Mouse (Mus musculus): ENCODE results near the gene Awat2. TPM values are rescaled to one million over a fixed set of nuclear protein-coding genes. Genes with fewer than 3 reads are reported as not detected.

The Awat2 gene
- polyA plus RNA-seq, 1 experiment from 2014 or later, result 0.09 TPM

- H3K4me2 ChIP-seq (ENCODE audit: low read length), result no peak overlapping the region
- H3K36me3 ChIP-seq (ENCODE audit: control insufficient read depth, insufficient read depth, low read length), result no peaks in the 10 kb centered on the region
- WGBS, result 71% methylated on average over 1 of the region's 1 CpGs
- no peaks in the 10 kb centered on the region for H3K9me3 ChIP-seq (ENCODE audit: control insufficient read depth, low read length)
- H3K4me3 ChIP-seq (ENCODE audit: low read length), result no peak overlapping the region
- H3K4me1 ChIP-seq (ENCODE audit: control insufficient read depth, insufficient read depth, low read depth, low read length), result no peaks in the 10 kb centered on the region
- H3K9ac ChIP-seq (ENCODE audit: low read depth, low read length), result no peak overlapping the region
- no peaks in the 10 kb centered on the region; the same call in 1 of the 2 replicates for H3K27me3 ChIP-seq (replicated peaks; ENCODE audit: control insufficient read depth, insufficient read depth, low read length)
- no peak overlapping the region for H3K27ac ChIP-seq (ENCODE audit: low read depth, low read length)
- ATAC-seq, result no peak
Measured at GRCm38 (mm10) chrX:100409245-100409644, 33.3 kb downstream of the Awat2 start.

- no peak overlapping the region for H3K9ac ChIP-seq (ENCODE audit: low read depth, low read length)
- H3K9me3 ChIP-seq (ENCODE audit: control insufficient read depth, low read length), result no peaks in the 10 kb centered on the region
- no peak overlapping the region for H3K4me2 ChIP-seq (ENCODE audit: low read length)
- H3K27ac ChIP-seq (ENCODE audit: low read depth, low read length), result no peak overlapping the region
- no peaks in the 10 kb centered on the region for H3K36me3 ChIP-seq (ENCODE audit: control insufficient read depth, insufficient read depth, low read length)
- H3K27me3 ChIP-seq (replicated peaks; ENCODE audit: control insufficient read depth, insufficient read depth, low read length), result peaks cover 3% of the 10 kb centered on the region; the same call in 1 of the 2 replicates
- WGBS, result 78% methylated on average over 5 of the region's 5 CpGs
- no peaks in the 10 kb centered on the region for H3K4me1 ChIP-seq (ENCODE audit: control insufficient read depth, insufficient read depth, low read depth, low read length)
- no peak overlapping the region for H3K4me3 ChIP-seq (ENCODE audit: low read length)
- ATAC-seq, result no peak
Measured at GRCm38 (mm10) chrX:100401657-100402056, 40.9 kb downstream of the Awat2 start.

GRCm38 (mm10) chrX:100400900-100401299, 41.6 kb downstream of the Awat2 start:
- H3K27ac ChIP-seq (ENCODE audit: low read depth, low read length), result no peak overlapping the region
- H3K9me3 ChIP-seq (ENCODE audit: control insufficient read depth, low read length), result no peaks in the 10 kb centered on the region
- no peak overlapping the region for H3K4me2 ChIP-seq (ENCODE audit: low read length)
- H3K9ac ChIP-seq (ENCODE audit: low read depth, low read length), result no peak overlapping the region
- no peak for ATAC-seq
- H3K4me3 ChIP-seq (ENCODE audit: low read length), result no peak overlapping the region
- peaks cover 3% of the 10 kb centered on the region; the same call in 1 of the 2 replicates for H3K27me3 ChIP-seq (replicated peaks; ENCODE audit: control insufficient read depth, insufficient read depth, low read length)
- no peaks in the 10 kb centered on the region for H3K36me3 ChIP-seq (ENCODE audit: control insufficient read depth, insufficient read depth, low read length)
- no peaks in the 10 kb centered on the region for H3K4me1 ChIP-seq (ENCODE audit: control insufficient read depth, insufficient read depth, low read depth, low read length)

GRCm38 (mm10) chrX:100395026-100395425, 47.5 kb downstream of the Awat2 start:
- Histone ChIP-seq H3K27ac (ENCODE audit: low read depth, low read length) (no peak overlapping the region), H3K27me3 (replicated peaks; ENCODE audit: control insufficient read depth, insufficient read depth, low read length) (no peaks in the 10 kb centered on the region), H3K9me3 (ENCODE audit: control insufficient read depth, low read length) (no peaks in the 10 kb centered on the region), H3K9ac (ENCODE audit: low read depth, low read length) (no peak overlapping the region), H3K36me3 (ENCODE audit: control insufficient read depth, insufficient read depth, low read length) (no peaks in the 10 kb centered on the region), H3K4me1 (ENCODE audit: control insufficient read depth, insufficient read depth, low read depth, low read length) (no peaks in the 10 kb centered on the region), H3K4me3 (ENCODE audit: low read length) (no peak overlapping the region), H3K4me2 (ENCODE audit: low read length) (no peak overlapping the region)
- ATAC-seq, result no peak
- 71% methylated on average over 8 of the region's 8 CpGs for WGBS

- H3K9ac ChIP-seq (ENCODE audit: low read depth, low read length), result no peak overlapping the region
Measured at GRCm38 (mm10) chrX:100394223-100394861, 48.2 kb downstream of the Awat2 start.

DNA sequence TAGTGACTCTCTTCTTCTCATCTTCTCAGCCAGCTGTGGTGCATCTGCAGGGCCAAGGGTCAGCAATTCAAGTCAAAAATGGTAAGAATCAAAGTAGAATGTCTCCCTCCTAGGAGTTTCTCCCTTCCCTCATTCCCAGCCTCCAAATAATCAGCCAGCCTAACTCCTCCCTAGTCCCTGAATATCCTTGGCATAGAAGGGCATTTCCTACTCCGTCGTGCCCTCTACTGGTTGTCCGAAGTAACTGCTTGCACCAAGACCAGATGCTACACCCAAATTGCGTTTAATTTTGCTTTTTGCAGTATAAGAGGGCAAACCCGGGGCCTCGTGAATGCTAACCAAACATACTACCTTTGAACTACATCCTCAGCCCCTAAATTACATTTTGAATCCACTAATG, 50.2 kb downstream of the Awat2 start:
- H3K36me3 ChIP-seq (ENCODE audit: control insufficient read depth, insufficient read depth, low read length), result no peaks in the 10 kb centered on the region
- H3K4me2 ChIP-seq (ENCODE audit: low read length), result no peak overlapping the region
- no peak overlapping the region for H3K9ac ChIP-seq (ENCODE audit: low read depth, low read length)
- no peak for ATAC-seq
- H3K27ac ChIP-seq (ENCODE audit: low read depth, low read length), result no peak overlapping the region
- H3K4me1 ChIP-seq (ENCODE audit: control insufficient read depth, insufficient read depth, low read depth, low read length), result no peaks in the 10 kb centered on the region
- 32% methylated on average over 6 of the region's 6 CpGs for WGBS
- no peaks in the 10 kb centered on the region for H3K27me3 ChIP-seq (replicated peaks; ENCODE audit: control insufficient read depth, insufficient read depth, low read length)
- no peak overlapping the region for H3K4me3 ChIP-seq (ENCODE audit: low read length)
- no peaks in the 10 kb centered on the region for H3K9me3 ChIP-seq (ENCODE audit: control insufficient read depth, low read length)

More at GRCm38 (mm10) chrX:100394223-100394861, 48.2 kb downstream of the Awat2 start:
- Histone ChIP-seq H3K4me3 (ENCODE audit: low read length) (no peak overlapping the region), H3K4me2 (ENCODE audit: low read length) (no peak overlapping the region), H3K4me1 (ENCODE audit: control insufficient read depth, insufficient read depth, low read depth, low read length) (no peaks in the 10 kb centered on the region), H3K27ac (ENCODE audit: low read depth, low read length) (no peak overlapping the region), H3K9me3 (ENCODE audit: control insufficient read depth, low read length) (no peaks in the 10 kb centered on the region), H3K36me3 (ENCODE audit: control insufficient read depth, insufficient read depth, low read length) (no peaks in the 10 kb centered on the region), H3K27me3 (replicated peaks; ENCODE audit: control insufficient read depth, insufficient read depth, low read length) (no peaks in the 10 kb centered on the region)
- peak; percentile 63 for ATAC-seq
- 49% methylated on average over 7 of the region's 7 CpGs for WGBS

DNA sequence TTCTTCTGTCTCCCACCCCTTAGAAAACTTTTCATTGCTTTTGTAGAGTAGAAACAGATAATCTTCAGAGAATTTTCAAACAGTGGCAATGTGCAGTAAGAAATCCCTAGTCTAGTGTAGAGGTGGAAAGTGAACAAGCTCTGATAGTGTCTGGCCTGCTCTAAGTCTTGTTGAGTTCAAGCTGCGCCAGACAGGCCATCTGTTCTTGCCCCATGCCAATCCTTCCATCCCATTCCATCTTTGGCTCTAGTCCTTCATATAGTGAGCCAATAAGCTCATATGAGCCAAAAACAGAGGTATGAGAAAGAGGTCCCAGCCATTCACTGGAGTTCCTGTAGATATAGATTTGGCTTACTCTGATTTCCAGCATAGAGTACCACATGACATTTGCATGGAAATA, 52.6 kb downstream of the Awat2 start:
- no peak overlapping the region for H3K4me2 ChIP-seq (ENCODE audit: low read length)
- no peaks in the 10 kb centered on the region for H3K9me3 ChIP-seq (ENCODE audit: control insufficient read depth, low read length)
- no peak overlapping the region for H3K27ac ChIP-seq (ENCODE audit: low read depth, low read length)
- no peak overlapping the region for H3K4me3 ChIP-seq (ENCODE audit: low read length)
- no peak overlapping the region for H3K9ac ChIP-seq (ENCODE audit: low read depth, low read length)
- 80% methylated on average over 1 of the region's 1 CpGs for WGBS
- H3K4me1 ChIP-seq (ENCODE audit: control insufficient read depth, insufficient read depth, low read depth, low read length), result no peaks in the 10 kb centered on the region
- no peaks in the 10 kb centered on the region for H3K36me3 ChIP-seq (ENCODE audit: control insufficient read depth, insufficient read depth, low read length)
- H3K27me3 ChIP-seq (replicated peaks; ENCODE audit: control insufficient read depth, insufficient read depth, low read length), result no peaks in the 10 kb centered on the region
- ATAC-seq, result no peak

- WGBS, result 91% methylated on average over 2 of the region's 2 CpGs
Measured at GRCm38 (mm10) chrX:100356974-100357373, 85.5 kb downstream of the Awat2 start.

More at GRCm38 (mm10) chrX:100356974-100357373, 85.5 kb downstream of the Awat2 start:
- Histone ChIP-seq H3K27me3 (replicated peaks; ENCODE audit: control insufficient read depth, insufficient read depth, low read length) (no peaks in the 10 kb centered on the region), H3K9ac (ENCODE audit: low read depth, low read length) (no peak overlapping the region), H3K4me1 (ENCODE audit: control insufficient read depth, insufficient read depth, low read depth, low read length) (no peaks in the 10 kb centered on the region), H3K4me3 (ENCODE audit: low read length) (no peak overlapping the region), H3K27ac (ENCODE audit: low read depth, low read length) (no peak overlapping the region), H3K9me3 (ENCODE audit: control insufficient read depth, low read length) (no peaks in the 10 kb centered on the region), H3K36me3 (ENCODE audit: control insufficient read depth, insufficient read depth, low read length) (no peaks in the 10 kb centered on the region), H3K4me2 (ENCODE audit: low read length) (no peak overlapping the region)
- no peak for ATAC-seq

Data from hindbrain, embryonic 16.5 days (tissue).